Mouse (Mus musculus) G1E (cell line): Measurements from ENCODE around the gene Rdx.

Source experiments
- CTCF ChIP-seq: IDR thresholded peaks from 2 replicates; pipeline ENCODE4 v1.5.1; 2012; ENCODE audit warnings: low read depth, low read length, inconsistent platforms, mixed read lengths
- GATA1 ChIP-seq: IDR thresholded peaks from 2 replicates; pipeline ENCODE4 v1.6.1; 2012; ENCODE audit warnings: borderline replicate concordance, low read length, inconsistent platforms, mixed read lengths

DNA sequence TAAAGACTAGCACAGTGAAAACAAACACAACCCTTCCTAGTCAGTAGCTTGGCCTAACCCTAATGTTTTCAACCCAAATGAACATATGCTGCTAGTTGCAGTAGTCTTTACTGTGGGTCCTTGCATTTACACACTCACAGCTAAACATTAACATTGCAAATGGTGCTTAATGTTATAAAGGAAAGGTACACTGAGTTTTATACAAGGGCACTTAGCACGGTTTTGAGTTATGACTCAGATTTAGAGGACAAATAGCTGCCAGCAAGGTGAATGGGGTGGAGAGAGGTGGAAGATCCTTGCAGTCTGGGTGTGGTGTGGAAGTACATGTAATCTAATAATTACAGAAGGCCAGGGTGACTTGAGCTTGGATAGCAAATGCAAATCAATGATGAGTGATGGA lies 9.5 kb upstream of the Rdx start:
- TF ChIP-seq CTCF (no peak), GATA1 (no peak)
